Mouse (Mus musculus): Measurements from ENCODE around the gene Fam214a.
A peak's percentile ranks its signal among the peaks of the same experiment; 100 is the strongest.

Fam214a gene

DNA sequence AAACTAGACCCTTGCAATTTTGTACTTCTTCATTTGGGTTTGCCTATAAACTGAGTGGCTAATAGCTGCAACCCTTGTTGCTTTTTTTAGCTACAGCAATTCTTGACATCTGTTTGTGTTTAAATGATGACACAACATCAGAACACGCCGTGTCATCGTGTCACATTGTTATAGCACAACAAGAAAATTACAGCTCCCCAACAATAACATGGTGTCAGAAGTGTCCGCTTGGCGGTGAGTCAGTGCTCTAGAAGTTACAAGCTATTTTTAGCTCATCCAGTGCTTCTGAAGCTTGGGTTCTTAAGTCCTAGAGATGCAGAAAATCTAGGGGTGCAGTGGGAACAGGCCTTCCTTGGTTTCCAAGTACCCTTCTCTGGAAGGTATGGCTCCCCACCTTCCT lies 578 bp upstream of the Fam214a start:
- DNase-seq: peak; percentile 47

DNA sequence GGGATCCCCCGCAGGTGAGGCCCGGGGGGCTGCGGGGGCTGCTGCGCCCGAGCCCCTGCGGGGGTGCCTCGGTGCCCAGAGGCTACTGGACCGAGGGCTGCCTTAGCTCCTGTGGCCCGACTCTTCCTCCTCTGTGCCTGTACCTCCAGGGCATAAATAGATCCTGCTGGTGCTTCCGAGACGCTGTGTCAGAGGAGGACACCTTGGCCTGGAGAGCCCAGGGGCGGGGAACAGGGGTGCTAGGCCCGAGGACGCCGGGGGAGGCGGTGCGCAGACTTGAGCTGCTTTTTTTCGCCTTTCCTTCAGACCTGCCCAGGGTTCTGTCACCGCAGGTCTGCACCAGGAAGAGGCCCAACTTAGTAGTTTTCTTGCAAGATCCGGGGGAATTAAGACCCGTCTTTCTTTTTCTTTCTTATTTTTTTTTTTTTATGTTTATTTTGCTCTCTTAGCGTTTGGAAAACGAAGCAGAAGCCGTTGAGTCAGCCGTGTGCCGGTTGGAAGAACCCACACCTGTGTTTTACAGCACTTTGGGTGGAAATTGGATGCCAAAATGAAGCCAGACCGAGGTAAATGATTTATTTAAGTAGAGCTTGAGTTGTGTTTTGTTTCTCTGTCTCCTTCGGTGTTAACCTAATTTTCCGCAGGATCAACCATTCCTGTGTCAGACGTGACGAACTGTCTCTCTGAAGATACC lies 728 bp downstream of the Fam214a start:
- peak; percentile 78 for DNase-seq

DNA sequence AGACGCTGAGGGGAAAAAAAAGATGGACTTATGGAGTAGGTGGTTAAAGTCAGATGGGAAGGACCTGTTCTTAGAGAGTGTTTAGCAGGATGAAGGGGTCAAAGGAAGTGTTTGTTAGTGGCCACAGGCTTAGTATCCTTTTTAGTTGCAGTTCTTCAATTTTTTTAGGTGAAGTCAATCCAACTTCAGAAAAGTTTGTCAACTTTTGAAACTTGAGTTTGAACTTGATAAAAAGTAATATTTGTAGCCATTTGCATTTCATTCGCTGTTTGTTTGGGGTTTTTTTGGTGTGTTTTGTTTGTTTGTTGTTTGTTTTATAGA lies 1.2 kb downstream of the Fam214a start:
- no peak for DNase-seq

DNA sequence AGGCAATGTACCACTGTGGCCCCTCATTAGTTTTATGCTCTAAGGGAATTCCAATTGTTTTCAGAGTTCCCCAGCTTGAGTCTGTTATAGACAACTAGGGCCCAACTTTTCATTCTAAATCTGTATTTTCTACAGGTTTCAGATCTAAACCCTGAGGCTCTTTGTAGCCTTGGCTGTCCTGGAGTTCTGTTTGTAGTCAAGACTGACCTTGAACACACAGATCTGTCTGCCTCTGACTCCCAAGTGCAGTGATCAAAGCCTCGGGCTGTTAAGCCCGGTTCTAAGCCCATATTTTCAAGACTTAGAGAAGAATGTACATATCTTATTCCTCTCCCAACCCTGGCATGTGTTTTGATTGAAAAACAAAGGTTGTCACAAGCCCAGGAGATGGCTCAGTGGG lies 1.7 kb downstream of the Fam214a start:
- DNase-seq: no peak

DNA sequence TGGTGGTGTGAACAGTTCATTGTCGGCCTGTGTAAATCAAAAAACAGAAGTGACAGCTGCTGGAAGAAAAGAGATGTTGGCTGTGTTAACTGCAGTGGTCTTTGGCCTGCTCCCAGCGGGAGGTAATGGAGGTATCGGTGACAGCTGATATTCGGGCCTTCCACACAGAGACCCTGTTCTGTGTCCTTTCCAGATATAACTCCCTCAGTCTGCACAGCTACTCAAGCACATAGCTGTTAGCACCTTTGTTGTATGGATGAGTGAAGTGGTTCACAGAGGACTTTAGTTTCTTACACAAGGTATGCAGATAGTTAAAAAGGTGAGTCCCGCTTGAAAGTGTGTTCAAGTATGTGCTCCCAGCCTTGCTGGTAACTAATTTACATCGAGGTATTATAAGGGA lies 7.9 kb downstream of the Fam214a start:
- DNase-seq: no peak

DNA sequence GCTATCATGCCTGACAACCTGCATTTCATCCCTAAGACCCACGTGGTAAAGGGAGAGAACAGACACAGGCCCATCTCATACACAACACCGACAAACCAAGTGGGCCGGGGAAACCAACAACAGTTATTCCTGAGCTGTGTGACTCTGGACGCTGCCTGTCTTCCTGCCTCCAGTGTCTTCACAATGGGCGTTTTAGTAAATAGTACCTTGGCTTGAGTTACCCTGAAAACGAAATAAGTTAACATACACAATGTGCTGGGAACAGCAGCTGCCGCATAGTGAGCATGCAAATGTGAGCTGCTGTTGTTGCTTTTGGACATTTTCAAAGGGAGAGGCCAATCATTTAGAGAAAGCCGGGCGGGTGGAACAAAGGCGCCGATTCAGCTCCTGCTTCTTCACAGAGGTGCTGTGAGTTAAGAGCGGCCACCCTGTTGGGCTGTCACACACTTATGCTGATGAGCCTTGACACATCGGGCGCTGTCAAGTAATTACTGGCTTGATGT lies 8.4 kb downstream of the Fam214a start:
- no peak for DNase-seq

DNA sequence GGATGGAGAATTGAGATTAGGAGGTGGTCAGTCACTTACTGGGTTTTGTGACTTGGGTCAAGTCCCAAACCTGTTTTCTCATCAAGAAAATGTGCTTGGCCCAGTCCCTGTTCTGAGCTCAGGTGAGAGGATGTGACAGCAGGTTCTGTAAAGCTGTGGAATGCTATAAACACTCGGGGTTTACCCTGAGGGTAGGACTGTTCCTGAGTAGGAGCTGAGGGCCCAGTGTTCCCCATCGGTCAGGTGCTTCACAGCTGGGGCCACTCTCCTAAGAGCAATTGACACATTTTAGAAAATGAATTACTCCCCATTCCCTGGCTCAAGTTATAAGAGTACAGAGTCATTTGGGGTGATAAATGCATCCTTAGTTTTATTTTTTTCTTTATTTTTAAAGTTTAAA lies 11.3 kb downstream of the Fam214a start:
- no peak for DNase-seq

DNA sequence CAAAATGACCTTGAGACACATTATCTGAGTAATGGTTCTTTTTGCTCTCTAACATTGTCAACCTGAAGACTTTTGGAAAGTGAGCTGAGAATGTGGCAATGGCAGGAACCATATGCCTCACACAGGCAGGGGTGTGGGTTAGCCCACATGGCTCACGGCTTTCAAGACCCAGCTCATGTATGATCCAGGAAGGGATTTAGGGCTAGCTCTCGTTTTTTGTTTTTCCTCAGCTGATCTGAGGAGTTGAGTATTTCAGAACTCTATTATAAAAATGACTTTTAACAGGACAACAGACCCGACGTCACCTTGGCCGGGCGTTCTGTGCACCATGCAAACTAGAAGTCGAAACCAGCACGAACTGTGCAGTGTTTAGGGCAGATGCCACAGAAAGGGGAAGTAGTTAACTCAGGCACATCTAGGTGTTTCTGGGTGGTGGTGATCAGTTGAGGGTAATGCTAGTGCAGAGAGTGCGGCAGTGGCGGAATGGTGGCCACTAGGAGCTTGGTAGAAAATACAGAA lies 12.2 kb downstream of the Fam214a start:
- peak; percentile 22 for DNase-seq

DNA sequence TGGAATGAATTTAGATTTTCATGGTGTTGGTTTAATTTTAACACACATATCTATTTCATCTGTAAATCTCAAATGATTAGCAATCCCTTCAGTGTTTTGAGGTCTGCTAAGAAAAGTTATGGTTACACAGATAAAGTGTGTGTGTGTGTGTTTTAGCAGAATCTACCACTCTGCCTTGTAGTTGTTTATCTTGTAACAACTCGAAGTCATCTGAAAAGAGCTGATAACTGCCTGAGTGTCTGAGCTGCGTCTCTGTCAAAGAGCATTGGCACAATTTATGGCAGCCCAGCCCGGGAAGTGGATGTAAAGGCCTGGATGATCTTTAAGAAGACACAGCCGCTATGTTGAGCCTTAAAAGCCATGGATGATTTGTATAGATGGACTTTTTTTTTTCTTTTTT lies 13.5 kb downstream of the Fam214a start:
- no peak for DNase-seq

DNA sequence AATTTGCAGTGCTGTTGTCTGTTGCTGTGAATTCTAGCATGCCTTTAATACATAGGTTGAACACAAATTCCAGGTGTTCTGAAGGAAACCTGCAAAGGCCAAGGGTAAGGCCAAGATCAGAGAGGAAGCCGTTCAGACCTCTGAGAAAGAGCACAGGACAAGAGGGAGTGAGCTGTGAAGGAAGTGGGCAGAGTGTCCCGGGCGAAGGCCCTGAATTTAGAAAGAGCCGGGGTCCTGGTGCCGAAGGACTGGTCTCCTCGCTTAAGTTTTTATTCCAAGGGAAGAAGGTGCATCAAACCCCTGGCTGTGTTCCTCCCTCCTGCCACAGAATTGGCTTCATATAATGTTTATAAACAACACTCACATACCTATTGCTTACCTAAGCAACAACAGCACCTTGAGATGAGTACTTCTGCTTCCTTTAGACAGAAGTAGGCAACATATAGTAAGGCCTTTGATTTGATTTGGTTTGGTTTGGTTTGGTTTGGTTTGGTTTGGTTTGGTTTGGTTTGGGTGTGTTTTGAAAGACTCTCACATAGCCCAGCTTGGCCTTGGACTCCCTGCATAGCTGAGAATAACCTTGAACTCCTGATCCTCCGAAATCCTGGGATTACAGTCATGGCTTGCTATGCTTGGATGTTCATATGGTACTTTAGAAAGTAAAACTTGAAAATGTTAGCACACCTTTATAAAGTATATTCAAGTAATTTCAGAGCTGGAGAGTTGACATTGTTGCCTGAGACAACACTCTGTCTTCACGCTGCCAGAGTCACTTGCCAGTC lies 16.2 kb downstream of the Fam214a start:
- DNase-seq: no peak

DNA sequence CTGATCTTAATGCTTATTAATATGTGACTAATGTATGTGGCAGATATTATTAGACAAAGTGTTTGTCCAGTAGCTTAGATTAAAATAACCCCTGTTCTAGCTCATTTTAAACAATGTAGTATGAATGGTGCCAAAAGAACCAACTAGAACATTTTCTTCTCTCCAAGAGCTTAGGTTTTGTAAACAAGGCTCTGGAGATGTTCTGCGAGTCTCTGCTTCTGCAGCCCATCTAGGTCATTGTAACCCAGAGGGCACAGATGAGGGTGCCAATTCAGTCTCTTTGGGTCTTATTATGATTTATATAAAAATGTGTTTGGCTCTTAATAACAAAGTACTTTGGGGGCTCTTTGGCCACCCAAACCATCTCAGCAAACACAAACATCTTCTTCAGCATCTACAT lies 17.9 kb downstream of the Fam214a start:
- peak; percentile 38 for DNase-seq

DNA sequence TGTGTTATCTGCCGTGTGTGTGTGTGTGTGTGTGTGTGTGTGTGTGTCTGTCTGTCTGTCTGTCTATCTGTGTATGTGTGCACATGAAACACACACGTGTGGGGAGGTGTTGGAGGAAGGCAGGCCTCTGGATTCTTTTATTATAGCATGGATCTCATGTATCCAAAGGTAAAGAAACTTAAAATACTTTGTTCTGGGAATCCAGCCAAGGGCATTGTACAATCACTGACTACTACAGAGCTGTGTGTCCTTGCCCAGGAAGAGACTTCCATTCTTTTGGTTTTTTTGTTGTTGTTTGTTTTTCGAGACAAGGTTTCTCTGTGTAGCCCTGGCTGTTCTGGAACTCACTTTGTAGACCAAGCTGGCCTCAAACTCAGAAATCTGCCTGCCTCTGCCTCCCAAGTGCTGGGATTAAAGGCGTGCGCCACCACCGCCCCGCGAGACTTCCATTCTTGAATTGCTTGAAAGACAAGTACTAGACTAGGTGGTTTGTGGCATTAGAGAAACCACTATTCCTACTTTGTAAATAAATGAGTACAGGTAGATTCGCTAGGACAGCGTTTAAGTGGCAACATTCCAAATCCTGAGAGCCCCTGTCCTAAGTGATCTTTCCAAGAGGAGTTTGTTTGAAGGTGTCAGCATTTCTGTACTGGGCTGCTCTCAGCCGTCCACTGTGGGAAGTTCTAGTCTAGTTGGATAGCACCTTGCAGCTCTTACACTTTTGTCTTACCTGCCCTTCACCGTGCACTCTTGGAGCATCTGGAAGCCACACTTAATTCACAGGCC lies 18.7 kb downstream of the Fam214a start:
- DNase-seq: peak; percentile 82

DNA sequence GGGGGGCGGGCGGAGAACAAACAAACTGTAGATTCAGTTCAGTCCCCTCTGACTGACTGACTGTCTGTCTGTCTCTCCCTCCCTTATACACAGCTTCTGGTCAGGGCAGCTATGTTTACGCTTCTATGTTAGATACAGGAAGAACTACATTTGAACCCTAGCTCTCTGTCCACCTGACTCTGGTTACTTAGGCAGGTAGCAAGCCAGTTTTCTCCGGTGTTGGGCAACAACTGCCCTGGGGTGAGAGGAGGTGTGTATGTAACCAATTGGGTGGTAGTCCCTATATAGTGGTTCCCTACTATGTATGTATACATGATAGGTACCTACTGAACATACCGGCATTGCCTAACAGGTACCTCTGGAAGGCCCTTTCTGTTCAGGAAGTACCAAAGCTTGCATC lies 20.1 kb downstream of the Fam214a start:
- DNase-seq: no peak

DNA sequence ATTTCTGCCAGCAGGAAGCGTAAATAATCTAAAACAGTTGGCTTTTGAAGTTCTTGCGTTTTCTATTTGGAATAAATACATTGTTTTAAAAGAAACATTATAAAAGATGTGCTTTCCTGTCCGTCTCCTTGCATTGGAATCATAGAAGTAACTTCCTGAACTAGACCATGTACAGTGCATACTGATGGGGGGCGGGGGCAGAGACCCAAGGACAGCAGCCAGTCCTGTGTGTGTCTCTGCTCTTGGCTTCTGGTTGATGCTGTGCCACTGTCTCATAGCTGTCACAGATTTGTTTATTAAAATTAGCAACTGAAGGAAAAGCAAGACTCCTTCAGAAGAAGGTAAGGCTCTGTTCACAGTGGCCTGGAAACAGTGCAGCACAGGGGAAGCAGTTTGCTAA lies 20.5 kb downstream of the Fam214a start:
- DNase-seq: no peak

DNA sequence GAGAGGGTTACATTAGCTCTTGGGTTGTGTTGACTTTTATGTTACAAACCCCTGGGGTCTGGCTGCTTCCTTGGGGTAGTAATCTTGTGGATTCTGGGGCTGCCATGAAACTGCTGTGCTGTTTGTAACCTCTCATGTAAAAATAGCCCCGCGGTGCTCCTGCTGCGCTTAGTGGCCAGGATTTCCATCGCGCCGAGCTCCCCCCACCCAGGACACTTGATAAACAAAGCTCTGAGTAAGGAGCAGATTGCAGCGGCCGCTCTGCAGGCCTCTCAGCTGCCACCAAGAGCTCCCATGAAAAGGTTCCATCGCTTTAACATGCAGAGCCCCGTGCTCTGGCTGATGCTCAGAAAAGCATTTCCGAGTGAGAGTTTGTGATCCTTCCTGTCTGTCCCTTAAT lies 22.1 kb downstream of the Fam214a start:
- DNase-seq: peak; percentile 56

DNA sequence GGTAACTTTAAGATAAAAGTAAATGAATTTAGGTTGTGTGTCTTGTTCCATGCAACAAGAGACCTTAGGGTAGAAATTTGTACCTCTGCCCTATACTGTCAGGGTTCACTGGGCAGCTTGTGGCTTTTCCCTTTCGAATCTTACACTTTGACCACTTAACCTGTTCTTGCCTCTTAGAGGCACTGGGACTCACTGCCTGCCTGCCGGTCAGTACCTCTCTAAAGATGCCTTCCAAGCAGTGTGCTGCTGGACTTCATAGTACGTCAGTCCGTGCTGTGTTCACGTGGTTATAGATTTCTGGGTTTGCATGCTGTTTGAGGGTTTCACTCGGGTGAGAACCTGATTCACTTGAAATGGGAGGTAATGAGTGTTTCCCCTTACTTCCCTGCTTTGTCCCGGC lies 22.7 kb downstream of the Fam214a start:
- no peak for DNase-seq

DNA sequence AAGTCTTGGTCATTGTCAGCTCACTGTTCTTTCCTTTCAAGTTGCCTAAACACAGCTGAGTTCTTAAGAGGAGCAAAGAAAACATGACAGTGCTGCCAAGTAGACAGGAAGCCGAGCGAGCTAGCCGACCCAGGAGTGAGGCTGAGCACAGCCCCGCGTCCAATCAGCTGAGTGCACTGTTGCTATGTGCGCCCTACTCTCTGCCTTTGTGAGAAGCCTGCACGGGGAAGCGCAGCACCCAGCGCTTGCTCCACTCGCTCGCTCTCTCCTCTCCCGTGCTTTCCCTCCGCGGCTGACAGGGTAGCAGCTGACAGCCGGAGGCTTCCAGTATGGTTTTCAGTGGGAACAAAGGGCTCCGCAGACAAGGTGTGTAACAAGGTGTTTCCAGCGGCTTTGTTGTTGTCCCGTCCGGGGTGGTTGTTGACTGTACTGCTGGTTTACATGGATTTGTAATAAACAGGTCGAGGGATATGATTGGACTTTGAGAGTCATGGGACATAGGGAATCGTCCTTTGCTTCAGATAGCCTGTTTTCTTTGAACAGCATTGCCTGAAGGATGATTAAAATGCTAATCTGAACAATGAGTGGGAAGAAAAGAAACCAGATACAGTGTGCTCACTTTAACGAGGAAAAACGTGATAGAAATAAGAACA lies 23.4 kb downstream of the Fam214a start:
- DNase-seq: peak; percentile 95

DNA sequence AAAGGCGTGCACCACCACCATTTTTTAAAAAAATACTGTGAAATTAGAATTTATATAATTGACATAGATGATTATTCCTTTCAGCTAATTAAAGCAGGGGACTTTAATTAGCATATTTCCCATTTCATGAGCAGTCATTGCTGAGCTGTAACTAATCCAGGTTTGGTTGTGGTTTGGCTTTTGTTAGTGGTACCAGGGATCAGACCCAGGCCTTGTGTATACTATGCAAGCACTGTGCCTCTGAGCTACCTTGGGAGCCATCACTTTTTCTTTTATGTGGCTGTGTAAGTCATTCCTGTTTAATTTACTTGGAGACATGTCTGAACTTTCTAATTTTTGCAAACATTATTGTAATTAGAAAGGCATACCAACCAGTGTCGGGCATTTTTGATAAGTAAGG lies 24.6 kb downstream of the Fam214a start:
- DNase-seq: no peak

DNA sequence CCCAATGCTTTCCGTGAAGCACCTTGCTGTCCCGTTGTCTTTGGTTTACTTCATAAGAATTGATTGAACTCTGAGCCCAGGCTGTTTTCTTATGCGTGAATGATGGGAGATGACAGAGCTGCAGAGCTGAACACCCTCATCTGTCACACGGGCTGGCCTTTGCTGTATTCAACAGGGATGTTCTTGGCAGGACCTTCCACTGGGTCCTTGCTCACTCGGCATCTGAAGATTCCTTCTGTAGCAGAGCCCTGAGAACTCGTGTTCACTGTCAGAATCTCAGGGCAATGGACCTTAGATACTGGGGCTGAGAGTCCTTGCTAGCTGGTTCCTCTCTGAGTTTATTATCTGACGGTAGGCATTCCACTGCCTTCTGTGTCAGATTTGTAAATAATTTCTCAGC lies 25.3 kb downstream of the Fam214a start:
- DNase-seq: no peak

DNA sequence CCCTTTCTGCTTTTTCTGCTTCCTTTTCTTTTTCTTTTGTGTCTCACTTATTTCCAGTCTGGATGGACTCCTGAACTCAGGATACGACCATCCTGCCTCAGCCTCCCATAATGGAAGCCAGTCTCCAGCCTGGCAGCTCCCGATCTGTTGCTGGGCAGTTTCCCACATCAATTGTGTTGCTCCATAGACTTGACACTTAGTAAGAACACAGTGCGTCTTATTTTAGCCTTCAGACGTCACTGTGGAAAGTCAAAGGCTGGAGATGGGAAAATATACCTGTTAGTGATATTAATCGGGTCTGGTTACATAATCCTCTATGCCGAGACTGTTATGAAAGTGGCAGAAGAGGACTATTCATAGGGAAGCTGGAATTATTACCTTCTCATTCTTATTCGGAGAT lies 26.2 kb downstream of the Fam214a start:
- no peak for DNase-seq

DNA sequence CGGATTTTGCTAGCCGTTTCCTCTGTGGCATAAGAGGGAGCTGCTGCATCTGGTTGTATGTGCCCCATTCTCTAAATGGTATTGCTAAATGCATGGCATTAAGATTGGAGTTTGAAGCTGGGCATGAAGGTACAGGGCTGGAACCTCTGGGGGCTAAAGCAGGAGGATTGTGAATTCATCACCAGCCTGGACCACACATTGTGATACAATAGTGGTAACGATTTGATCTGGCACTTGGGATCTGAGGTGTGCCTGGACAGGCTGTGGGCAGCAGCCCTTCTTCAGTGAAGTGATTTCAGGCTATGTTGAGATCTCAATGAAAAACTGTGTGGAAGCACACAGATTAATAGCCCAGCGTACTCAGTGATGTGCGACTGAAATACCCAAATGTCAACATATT lies 26.7 kb downstream of the Fam214a start:
- DNase-seq: no peak

DNA sequence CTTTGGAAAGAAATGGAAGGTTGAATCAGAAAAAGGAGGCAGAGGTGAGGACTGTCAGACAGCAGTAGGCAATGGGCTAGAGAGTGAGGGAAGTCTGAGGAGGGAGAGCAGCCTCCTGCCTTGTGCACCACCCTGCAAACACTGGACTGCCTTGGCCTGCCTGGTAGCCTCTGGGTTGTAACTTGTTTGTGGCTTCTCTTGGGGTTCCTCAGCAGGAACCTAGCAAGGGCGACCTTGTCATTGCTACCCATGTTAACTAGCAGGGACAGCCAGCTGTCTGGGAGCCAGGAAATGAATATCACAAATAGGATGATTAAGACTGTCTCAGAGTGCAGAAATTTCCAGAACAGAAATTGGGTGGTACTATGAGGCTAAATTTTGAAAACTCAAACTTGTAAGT lies 27.2 kb downstream of the Fam214a start:
- no peak for DNase-seq

DNA sequence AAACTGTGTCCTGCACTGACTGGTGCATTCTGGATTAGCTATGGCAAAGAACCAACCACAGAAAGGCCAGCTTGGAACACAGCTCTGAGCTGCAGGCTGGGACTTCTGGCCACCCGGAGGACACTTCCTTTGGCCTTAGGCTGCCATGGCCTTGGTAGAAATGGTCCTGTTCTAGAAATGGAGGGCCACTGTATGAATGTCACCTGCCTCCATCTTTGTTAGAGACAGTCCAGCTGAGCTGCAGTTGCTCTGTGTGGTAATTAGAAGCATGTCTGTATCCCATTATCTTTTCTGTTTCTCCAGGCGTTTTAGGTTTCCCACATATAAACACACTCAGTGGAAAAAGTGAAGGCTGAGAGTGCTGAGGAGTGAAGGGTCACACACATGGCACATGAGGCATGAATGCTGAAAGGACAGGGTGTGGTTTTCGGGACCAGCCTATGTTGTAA lies 29.0 kb downstream of the Fam214a start:
- no peak for DNase-seq
